Mouse (Mus musculus): ENCODE data around the gene Ptpn1.

Gene Ptpn1

GRCm38 (mm10) chr2:167947251-167947650, 15.4 kb downstream of the Ptpn1 start:
- no peak for DNase-seq (ENCODE audit: low spot score in 2 of 2)

GRCm38 (mm10) chr2:167948047-167948446, 16.2 kb downstream of the Ptpn1 start:
- DNase-seq (ENCODE audit: low spot score in 2 of 2), result peak in 1 of 2 experiments; percentile 48

DNA sequence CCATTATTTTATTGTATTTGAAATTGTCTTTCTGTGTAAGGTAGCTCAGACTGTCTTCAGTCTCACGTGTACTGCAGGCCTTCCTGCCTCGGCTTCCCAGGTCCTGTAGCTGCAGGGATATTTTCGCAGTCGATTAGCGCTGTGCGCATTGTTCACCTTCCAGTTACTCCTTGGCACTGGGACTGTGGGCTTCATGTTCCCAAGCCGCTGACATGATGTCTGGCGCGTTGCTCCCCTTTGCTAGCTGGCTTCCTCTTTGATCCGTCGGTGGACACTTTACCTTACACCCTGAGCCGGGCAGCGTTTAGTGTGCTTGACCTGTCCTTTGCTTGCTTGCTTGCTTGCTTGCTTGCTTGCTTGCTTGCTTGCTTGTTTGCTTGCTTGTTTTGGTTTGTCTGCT, 16.7 kb downstream of the Ptpn1 start:
- DNase-seq (ENCODE audit: low spot score in 2 of 2), result no peak

DNA sequence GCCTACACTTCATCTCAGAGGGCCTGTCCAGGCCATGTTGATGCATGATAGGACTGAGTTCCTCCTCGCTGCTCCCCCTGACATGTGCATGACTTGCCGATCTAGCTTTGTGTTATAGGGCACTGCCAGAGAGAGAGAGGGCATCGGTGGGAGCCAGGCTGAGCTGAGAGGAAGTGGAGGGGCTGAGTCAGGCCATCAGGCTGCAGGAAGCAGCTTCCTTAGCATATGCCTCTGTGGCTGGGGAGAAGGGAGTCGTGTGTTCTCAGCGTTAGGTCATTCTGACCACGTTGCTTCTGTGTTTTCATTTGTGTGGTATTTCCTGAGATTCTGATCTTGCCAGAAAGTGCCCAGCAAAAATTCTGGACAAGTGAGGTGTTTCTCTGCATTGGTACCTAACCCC, 17.4 kb downstream of the Ptpn1 start:
- DNase-seq (ENCODE audit: low spot score in 2 of 2), result peak; percentile 55

DNA sequence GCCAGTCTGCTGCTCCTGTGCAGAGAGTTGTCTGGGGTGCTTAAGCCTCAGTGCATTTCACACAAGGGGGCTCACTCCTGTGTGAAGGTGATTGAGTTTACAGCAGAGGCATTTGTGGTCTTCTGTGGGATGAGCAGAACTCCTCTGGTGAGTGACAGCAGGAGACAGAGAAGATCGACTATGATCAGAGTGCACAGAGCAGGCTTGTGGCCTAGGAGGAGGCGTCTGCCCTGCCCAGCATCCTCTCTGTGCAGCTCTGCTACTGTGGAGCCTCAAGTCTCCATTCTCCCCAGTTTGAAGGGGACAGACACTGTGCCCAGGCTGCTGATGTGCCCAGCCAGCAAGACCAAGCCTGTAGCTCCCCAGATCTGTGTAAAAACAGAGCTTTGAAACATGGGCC, 18.0 kb downstream of the Ptpn1 start:
- DNase-seq (ENCODE audit: low spot score in 2 of 2), result no peak

GRCm38 (mm10) chr2:167950681-167951080, 18.8 kb downstream of the Ptpn1 start:
- no peak for DNase-seq (ENCODE audit: low spot score in 2 of 2)

GRCm38 (mm10) chr2:167951301-167952211, 19.7 kb downstream of the Ptpn1 start:
- DNase-seq (ENCODE audit: low spot score in 2 of 2), result peak; percentile 56 to 66

GRCm38 (mm10) chr2:167953819-167954218, 22.0 kb downstream of the Ptpn1 start:
- no peak for DNase-seq (ENCODE audit: low spot score in 2 of 2)

GRCm38 (mm10) chr2:167954928-167955327, 23.1 kb downstream of the Ptpn1 start:
- DNase-seq (ENCODE audit: low spot score in 2 of 2), result peak; percentile 76 to 81

DNA sequence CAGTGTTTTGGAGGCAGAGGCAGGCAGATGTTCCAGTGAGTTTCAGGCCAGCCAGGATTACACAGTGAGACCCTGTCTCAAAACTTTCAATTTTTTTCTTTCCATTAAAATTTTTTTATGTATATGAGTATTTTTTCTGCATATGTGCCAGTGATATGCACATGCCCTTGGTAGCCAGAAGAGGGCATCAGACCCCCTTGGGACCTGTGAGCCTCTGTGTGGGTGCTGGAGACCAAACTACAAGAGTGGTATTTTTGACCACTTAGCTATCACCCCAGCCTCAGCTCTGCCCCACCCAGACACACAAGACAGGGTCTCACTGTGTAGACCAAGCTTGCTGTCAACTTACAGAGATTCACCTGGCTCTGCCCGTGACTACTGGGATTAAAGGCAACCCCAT, 25.7 kb downstream of the Ptpn1 start:
- peak in 1 of 2 experiments; percentile 50 for DNase-seq (ENCODE audit: low spot score in 2 of 2)

DNA sequence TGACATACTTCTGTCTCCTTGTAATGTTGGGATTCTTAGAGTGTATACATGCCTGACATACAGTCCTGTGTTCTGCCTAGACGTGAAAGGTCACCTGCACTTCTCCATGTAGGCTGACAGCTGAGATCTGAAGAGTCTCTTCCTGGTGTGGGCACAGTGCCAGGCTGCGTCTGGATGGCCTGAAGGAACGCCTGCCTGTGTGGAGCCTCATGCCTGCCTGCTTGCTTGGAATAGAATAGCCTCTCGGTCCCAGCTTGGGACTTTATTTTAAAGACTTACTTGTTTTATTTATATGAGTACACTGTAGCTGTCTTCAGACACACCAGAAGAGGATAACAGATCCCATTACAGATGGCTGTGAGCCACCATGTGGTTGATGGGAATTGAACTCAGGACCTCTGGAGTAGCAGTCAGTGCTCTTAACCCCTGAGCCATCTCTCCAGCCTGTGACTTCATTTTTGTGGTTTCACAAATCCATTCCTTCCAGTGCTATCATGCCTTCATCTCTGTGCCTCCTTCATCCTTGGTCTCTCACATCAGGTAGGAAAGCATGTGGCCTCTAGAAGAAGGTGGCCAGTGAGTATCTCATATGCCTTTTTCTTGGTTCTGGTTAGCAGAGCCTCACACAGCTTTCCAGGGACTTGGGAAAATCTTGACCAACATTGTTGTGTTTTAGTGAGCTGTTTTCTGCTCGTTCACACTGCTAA, 26.4 kb downstream of the Ptpn1 start:
- no peak for DNase-seq (ENCODE audit: low spot score in 2 of 2)

DNA sequence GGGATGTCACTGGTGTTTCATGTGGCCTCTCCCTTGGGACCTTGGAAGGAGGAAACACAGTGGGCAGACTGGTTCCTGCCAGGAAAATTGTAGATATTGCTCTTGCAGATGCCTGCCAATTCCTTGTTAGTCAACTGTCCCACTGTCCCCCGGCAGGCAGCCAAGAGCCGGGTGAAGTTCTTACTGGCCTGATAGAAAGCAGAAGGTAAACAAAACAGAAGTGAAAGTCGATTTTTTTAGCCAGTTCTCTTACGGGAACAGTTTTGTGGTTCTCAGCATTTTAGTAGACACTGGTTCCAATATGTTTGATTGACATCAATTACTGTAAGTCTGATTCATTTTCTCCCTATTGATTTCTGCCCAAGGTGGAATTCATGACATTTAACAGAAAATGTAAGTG, 27.0 kb downstream of the Ptpn1 start:
- peak; percentile 79 to 87 for DNase-seq (ENCODE audit: low spot score in 2 of 2)

- DNase-seq (ENCODE audit: low spot score in 2 of 2), result peak; percentile 81 to 84
Observed at GRCm38 (mm10) chr2:167959384-167959911, 27.6 kb downstream of the Ptpn1 start.

DNA sequence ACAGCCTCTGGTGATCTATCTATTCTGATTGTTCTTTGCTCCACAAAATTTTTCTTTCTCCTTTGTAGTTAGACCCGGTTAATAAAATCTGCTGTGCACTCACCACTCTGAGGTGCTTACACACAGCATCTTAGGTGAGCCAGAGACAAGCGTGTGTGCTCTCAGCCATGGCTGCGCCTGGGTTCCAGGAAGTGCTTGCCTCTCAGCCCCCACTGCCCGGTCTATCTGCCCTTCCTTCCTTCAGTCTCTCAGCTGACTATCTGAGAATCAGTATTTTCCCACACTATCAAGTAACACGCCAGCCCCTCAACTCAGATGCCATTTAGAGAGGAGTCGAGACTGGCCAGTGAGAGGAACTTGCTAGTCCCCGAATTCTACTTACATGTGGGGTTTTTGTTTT, 28.1 kb downstream of the Ptpn1 start:
- peak; percentile 79 to 83 for DNase-seq (ENCODE audit: low spot score in 2 of 2)

GRCm38 (mm10) chr2:167960584-167960983, 28.7 kb downstream of the Ptpn1 start:
- no peak for DNase-seq (ENCODE audit: low spot score in 2 of 2)

- DNase-seq (ENCODE audit: low spot score in 2 of 2), result no peak
Observed at GRCm38 (mm10) chr2:167962347-167962746, 30.5 kb downstream of the Ptpn1 start.

- DNase-seq (ENCODE audit: low spot score in 2 of 2), result no peak
Observed at GRCm38 (mm10) chr2:167963176-167963575, 31.3 kb downstream of the Ptpn1 start.

- DNase-seq (ENCODE audit: low spot score in 2 of 2), result no peak
Observed at GRCm38 (mm10) chr2:167963778-167964300, 32.0 kb downstream of the Ptpn1 start.

DNA sequence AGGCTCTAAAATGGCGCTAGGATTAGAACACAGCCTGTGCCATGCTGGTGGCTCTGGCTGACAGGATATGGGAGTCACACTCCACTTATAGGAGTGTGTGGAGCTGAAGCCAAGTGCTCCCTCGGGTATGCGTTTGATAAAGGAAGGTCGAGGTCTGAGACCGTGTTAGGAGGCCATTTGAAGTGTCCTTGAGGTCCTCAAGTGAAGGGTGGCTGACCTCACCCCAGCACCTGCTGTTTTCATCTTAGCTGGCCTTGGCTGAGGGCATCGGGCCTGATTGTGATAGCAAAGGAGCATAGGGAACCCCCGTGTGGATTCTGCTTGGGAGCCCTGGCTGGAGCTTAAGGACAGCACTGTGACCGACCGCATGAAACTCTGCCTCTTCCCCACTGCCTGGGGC, 32.5 kb downstream of the Ptpn1 start:
- no peak for DNase-seq (ENCODE audit: low spot score in 2 of 2)

DNA sequence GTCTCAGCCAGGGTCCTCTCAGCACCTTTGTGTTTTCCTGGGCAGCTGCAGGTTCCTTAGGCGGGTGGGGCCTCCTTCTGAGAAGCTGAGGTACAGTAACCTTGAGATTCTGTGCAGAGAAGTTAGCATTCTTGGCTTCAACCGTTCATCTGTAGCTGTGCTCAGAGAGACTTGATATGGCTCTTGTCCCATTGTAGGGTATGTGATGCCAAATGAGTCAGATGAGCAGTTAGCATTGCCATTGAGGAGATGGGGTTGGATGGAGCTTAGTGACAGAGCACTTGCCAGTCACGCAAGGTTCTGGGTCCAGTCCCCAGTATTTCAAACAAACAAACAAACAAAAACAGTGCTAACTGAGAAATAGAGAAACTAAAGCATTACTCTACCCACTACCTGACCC, 34.1 kb downstream of the Ptpn1 start:
- DNase-seq (ENCODE audit: low spot score in 2 of 2), result no peak

DNA sequence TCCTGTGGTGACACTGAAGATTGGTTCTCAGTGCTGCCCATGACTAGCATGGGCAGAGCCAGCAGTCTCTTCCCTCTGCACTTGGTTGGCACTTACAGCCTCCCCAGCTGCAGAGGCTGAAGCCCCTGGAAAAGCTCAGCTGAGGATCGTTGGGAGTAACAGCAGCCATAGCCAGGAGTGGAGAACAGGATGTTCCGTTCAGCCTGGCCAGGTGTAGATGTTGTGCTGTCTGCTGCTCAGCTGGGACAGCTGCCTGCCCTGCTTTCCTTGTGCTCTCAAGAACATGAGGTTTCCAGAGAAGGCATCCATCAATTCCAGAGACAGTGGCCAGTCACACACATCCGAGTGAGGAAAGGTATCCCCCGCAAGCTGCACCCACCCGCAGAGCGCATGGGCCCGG, 36.6 kb downstream of the Ptpn1 start:
- DNase-seq (ENCODE audit: low spot score in 2 of 2), result no peak

- DNase-seq (ENCODE audit: low spot score in 2 of 2), result no peak
Observed at GRCm38 (mm10) chr2:167969851-167970541, 38.1 kb downstream of the Ptpn1 start.

All from spleen, postnatal 36 days (tissue).